Mouse (Mus musculus): Measurements from ENCODE around the gene Sh3gl1. TPM values are rescaled to one million over a fixed set of nuclear protein-coding genes. Genes with fewer than 3 reads are reported as not detected.
"Not testable (repeated sequence)": the region's sequence is repeated elsewhere in the genome, so short reads cannot be mapped to it uniquely, and the experiment has no call there.

The Sh3gl1 gene
- polyA plus RNA-seq, 1 experiment from 2014 or later: 105 TPM

DNA sequence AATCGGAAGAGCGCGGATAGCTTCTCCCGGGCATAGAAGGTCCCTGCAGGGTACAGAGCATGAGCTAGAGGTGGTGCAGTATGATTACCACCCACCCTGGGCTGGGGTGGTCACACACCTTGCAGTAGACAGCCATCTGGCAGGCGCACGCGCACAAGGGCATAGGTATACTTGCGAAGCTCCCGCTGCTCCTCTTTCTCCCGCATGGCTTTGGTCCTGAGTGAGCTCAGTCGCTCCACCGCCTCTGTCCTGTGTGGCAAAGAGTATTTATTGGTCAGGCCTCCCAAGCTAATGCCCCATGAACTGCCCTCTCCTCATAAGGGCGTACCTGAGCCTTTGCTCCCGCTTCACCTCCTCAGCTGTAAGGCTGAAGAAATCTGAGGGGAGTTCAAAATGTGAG, 32.6 kb upstream of the Sh3gl1 start:
- Histone ChIP-seq H3K4me2 (no peak overlapping the region), H3K4me3 (replicated peaks) (no peak overlapping the region), H3K27ac (replicated peaks) (no peak overlapping the region), H3K27me3 (replicated peaks) (no peaks in the 10 kb centered on the region), H3K36me3 (peaks cover 87% of the 10 kb centered on the region), H3K9ac (replicated peaks) (no peak overlapping the region), H3K4me1 (peaks cover 8% of the 10 kb centered on the region), H3K9me3 (replicated peaks) (no peaks in the 10 kb centered on the region)
- ATAC-seq (ENCODE audit: low FRiP score): no peak
- WGBS: 96% methylated on average over 14 of the region's 14 CpGs

DNA sequence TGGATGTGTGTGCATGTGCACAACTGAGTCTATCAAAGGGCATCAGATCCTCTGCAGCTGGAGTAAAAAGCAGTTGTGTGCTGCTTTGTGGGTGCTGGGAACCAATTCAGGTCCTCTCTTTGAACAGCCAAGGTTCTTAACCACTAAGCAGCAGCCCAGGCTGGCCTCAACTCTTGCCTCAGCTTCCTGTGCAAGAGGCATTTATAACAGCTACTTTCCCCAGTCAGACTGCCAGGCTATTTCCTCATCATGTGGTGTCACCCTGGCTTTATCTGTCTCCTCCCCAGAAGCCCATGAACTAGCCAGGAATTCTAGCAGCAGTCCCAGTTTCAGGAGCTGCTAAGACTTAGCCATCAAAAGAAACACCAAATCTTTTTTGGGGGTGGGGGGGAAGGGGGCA, 30.0 kb upstream of the Sh3gl1 start:
- ATAC-seq (ENCODE audit: low FRiP score): no peak
- Histone ChIP-seq H3K4me2 (no peak overlapping the region), H3K9me3 (replicated peaks) (no peaks in the 10 kb centered on the region), H3K4me3 (replicated peaks) (no peak overlapping the region), H3K27me3 (replicated peaks) (no peaks in the 10 kb centered on the region), H3K27ac (replicated peaks) (no peak overlapping the region), H3K36me3 (peaks cover 86% of the 10 kb centered on the region), H3K4me1 (no peaks in the 10 kb centered on the region), H3K9ac (replicated peaks) (no peak overlapping the region)

DNA sequence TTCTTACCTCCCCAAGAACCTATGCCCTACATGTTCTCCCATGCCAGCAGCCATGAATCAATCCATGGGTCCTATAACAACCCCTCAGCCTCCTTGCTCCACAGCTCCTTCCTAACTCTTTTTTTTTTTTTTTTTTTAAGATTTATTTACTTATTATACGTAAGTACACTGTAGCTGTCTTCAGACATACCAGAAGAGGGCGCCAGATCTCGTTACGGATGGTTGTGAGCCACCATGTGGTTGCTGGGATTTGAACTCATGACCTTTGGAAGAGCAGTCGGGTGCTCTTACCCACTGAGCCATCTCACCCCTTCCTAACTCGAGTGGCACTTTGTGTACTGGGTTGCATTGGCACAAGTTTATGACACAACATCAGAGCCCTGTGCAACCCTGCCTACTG, 29.3 kb upstream of the Sh3gl1 start:
- 80% methylated on average over 6 of the region's 6 CpGs for WGBS

DNA sequence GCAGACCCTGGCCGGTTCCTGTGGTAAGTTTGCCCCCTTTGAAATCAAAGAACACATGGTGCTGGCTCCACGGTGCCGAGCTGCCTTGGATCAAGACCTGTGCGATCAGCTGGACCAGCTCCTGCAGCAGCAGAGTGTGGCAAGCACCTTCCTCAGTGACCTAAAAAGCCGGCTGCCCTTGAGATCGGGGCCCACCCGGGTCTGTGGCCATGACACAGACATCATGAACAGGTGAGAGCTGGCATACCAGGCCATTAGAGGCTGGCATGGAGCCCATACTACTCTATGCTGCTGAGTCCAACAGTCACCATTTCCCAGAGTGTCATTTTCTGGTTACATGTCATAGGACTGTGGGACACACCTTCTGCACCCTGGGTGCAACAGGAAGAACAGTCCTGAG, 25.6 kb upstream of the Sh3gl1 start:
- H3K9me3 ChIP-seq (replicated peaks): no peaks in the 10 kb centered on the region

More for the DNA sequence above, 29.3 kb upstream of the Sh3gl1 start:
- H3K4me3 ChIP-seq (replicated peaks); H3K4me1 ChIP-seq; H3K9me3 ChIP-seq (replicated peaks); H3K27ac ChIP-seq (replicated peaks); H3K4me2 ChIP-seq; H3K9ac ChIP-seq (replicated peaks); H3K27me3 ChIP-seq (replicated peaks); ATAC-seq (ENCODE audit: low FRiP score): not testable (repeated sequence)
- H3K36me3 ChIP-seq: peaks cover 79% of the 10 kb centered on the region

DNA sequence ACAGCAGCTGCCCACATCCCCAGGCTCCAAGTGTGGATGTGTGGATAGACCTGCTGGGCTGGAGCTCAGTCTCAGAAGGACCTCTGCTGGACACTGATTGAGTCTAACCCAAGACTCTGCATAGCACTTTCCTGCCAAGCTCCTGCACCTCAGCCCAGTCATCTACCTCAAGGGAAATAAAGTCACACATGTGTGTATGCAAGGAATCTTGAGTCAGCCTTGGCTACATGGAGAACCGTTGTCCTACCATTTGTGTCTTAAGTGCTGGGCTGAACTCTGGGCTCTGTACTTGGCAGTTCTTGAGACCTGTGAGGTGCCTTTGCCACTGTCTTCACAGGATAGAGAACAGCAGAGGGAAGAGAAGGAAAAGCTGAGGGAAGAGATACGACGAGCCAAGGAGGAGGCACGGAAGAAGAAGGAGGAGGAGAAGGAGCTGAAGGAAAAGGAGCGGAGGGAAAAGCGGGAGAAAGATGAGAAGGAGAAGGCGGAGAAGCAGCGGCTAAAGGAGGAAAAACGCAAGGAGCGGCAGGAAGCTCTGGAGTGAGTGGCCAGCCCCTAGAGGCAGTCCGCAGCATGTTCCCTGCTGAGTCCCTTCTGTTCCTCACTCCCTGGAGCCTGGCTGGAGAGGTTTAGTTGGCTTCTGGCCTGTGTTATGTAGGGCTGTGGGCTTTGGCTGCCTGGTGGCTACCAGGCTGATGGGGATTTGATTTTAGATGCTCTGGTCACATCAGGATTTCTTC, 21.1 kb upstream of the Sh3gl1 start:
- H3K27ac ChIP-seq (replicated peaks): 0 out of 2 replicates have a peak overlapping the region, but pooled peaks have one; percentile 5
- peaks cover 11% of the 10 kb centered on the region; the same call in 1 of the 2 replicates for H3K36me3 ChIP-seq
- no peak overlapping the region for H3K9ac ChIP-seq (replicated peaks)
- WGBS: 86% methylated on average over 11 of the region's 11 CpGs
- H3K4me1 ChIP-seq: no peaks in the 10 kb centered on the region
- H3K4me2 ChIP-seq: no peak overlapping the region
- H3K27me3 ChIP-seq (replicated peaks): no peaks in the 10 kb centered on the region
- no peak for ATAC-seq (ENCODE audit: low FRiP score)
- no peaks in the 10 kb centered on the region for H3K9me3 ChIP-seq (replicated peaks)
- no peak overlapping the region for H3K4me3 ChIP-seq (replicated peaks)

More for the DNA sequence above, 25.6 kb upstream of the Sh3gl1 start:
- Histone ChIP-seq H3K4me1 (no peaks in the 10 kb centered on the region), H3K27ac (replicated peaks) (no peak overlapping the region), H3K4me3 (replicated peaks) (no peak overlapping the region), H3K9ac (replicated peaks) (no peak overlapping the region), H3K36me3 (peaks cover 47% of the 10 kb centered on the region), H3K27me3 (replicated peaks) (no peaks in the 10 kb centered on the region), H3K4me2 (no peak overlapping the region)
- 96% methylated on average over 7 of the region's 7 CpGs for WGBS
- no peak for ATAC-seq (ENCODE audit: low FRiP score)

DNA sequence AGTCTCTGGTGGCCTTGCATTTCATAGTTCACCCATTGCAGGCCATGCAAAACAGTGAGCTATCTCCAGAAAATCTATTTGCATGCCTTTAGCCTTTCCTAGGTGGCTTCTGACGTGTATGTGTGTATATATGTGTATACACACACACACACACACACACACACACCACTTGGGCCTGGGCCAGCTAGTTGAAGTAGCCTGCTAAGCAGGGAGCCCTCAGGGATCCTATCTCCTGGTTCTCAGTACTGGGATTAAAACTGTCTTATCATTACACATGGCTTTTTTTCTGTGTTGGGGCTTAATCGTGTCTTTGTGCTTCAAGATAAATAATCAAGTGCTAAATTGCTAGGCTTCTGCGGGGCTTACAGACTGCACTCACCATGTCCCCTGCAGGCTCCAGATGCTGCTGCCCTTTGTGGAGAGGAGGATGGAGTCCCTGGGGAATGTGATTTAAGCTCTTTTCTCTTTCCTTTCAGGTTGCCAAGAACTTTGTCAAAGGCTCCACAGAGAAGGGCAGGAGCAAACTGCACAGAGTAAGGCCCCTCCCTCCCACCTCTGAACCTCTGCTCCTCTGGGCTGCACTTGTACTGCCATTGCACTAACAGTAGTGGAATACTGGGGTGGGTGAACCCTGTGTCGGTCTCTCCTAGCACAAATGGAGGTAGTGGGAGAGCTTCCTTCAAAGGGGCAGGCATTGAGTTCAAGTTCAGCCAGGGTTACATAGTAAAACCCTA, 19.7 kb upstream of the Sh3gl1 start:
- ATAC-seq (ENCODE audit: low FRiP score): no peak
- no peak overlapping the region for H3K4me2 ChIP-seq
- no peaks in the 10 kb centered on the region for H3K4me1 ChIP-seq
- H3K36me3 ChIP-seq: peaks cover 5% of the 10 kb centered on the region; the same call in 1 of the 2 replicates
- WGBS: 63% methylated on average over 4 of the region's 4 CpGs
- H3K4me3 ChIP-seq (replicated peaks): no peak overlapping the region
- no peak overlapping the region for H3K9ac ChIP-seq (replicated peaks)
- no peaks in the 10 kb centered on the region for H3K27me3 ChIP-seq (replicated peaks)
- no peak overlapping the region for H3K27ac ChIP-seq (replicated peaks)
- H3K9me3 ChIP-seq (replicated peaks): no peaks in the 10 kb centered on the region

DNA sequence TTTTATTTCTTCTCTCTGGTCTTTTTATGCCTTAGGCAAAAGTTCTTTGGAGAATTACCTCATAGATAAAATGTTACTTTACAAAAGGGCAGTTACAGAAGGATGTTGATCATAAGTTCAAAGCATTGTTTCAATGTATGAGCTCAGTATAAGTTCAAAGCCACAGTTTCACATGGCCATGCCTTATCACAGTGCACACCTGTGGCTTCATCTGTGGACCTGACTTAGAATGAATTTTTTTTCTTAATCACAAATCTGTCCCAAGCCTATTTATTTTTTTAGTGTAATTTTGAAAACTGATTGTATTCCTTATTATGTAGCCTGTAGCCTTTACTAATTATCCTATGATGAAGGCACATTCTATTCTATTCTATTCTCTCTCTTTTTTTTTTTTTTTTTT, 18.5 kb upstream of the Sh3gl1 start:
- no peaks in the 10 kb centered on the region for H3K27me3 ChIP-seq (replicated peaks)
- H3K9me3 ChIP-seq (replicated peaks): no peaks in the 10 kb centered on the region
- H3K36me3 ChIP-seq: no peaks in the 10 kb centered on the region; the same call in 1 of the 2 replicates
- no peak overlapping the region for H3K9ac ChIP-seq (replicated peaks)
- no peak for ATAC-seq (ENCODE audit: low FRiP score)
- H3K4me3 ChIP-seq (replicated peaks): no peak overlapping the region
- no peak overlapping the region for H3K27ac ChIP-seq (replicated peaks)
- no peaks in the 10 kb centered on the region for H3K4me1 ChIP-seq
- H3K4me2 ChIP-seq: no peak overlapping the region

DNA sequence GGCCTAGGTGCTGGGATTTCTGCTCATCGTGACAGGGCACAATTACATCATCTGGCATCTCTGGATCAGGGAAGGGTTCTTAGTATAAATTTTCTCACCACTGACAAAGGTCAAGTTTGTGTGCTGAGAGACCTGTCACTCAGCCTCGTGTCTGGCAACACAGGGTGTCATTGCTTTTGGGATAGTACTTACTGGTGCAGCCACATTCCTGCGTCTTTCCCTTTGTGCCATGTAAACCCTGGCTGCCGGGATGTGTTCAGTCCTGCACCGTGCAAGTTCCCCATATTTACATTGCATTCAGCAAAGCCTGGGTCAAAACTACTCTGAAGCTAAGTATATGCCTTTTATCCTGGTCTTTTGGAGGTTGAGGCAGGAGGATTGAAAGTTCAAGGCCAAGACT, 14.9 kb upstream of the Sh3gl1 start:
- no peak overlapping the region for H3K27ac ChIP-seq (replicated peaks)
- no peaks in the 10 kb centered on the region; the same call in 1 of the 2 replicates for H3K36me3 ChIP-seq
- no peaks in the 10 kb centered on the region for H3K27me3 ChIP-seq (replicated peaks)
- no peak overlapping the region for H3K4me2 ChIP-seq
- H3K4me1 ChIP-seq: no peaks in the 10 kb centered on the region
- H3K9ac ChIP-seq (replicated peaks): no peak overlapping the region
- no peak overlapping the region for H3K4me3 ChIP-seq (replicated peaks)
- 95% methylated on average over 5 of the region's 5 CpGs for WGBS
- no peaks in the 10 kb centered on the region for H3K9me3 ChIP-seq (replicated peaks)
- no peak for ATAC-seq (ENCODE audit: low FRiP score)

DNA sequence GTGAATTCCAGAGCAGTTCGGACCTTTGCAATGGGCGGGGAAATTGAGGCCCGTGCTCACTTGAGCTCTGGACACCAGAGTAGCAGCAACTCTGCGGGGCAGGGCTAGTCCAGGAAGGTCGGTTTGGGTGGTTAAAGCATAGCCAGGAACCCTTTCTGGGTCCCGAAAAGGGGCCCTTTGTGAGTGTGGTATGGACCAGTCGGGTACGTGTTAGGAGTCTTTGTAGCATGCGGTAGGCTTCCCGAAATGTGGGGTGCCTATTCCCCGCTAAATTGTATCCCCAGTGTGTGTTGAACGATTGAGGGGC, 4.4 kb upstream of the Sh3gl1 start:
- no peaks in the 10 kb centered on the region for H3K9me3 ChIP-seq (replicated peaks)
- no peak overlapping the region for H3K27ac ChIP-seq (replicated peaks)
- H3K9ac ChIP-seq (replicated peaks): peak overlapping the region; percentile 63
- WGBS: 2% methylated on average over 12 of the region's 12 CpGs
- peak overlapping the region; percentile 70 for H3K4me3 ChIP-seq (replicated peaks)
- no peaks in the 10 kb centered on the region for H3K36me3 ChIP-seq
- no peak for ATAC-seq (ENCODE audit: low FRiP score)
- H3K4me2 ChIP-seq: peak overlapping the region; percentile 91
- H3K27me3 ChIP-seq (replicated peaks): no peaks in the 10 kb centered on the region
- H3K4me1 ChIP-seq: peaks cover 15% of the 10 kb centered on the region

DNA sequence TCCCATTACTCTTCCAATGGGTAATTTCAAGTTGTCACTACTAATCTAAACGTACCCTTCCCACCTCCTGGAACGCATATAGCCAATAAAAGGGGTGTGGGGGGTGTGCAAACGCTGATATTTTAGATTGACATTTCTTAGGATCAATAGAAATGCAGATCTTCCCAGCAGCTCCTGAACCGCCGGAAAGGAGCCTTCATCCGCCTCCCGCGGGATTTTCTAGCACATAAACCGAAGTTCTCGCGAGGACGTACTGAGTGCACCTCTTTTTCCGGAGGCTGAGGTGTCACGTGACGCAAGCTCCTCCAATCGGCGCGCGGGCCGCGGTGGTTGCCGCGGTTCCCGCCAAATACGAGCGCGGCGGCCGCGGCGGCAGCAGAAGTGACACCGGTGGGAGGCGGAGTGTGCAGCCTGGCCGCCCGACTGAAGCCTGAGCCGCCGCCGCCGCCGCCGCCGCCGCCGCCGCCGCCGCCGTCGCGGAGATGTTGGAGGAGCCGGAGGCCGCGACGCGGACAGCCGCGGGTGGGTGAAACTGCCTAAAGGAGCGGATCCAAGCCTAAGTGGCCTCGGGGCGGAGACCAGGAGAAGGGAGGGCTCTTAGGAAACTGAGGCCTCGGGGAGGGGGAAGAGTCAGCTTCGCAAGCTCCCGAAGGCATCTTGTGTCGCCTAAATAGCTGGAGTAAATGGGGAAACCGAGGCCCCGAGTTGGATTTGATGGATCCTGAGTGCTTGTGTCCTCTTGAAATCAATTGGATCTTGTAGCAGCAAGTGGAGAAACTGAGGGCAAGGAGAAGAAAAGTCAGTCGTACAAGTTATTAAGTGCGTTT, 3.8 kb upstream of the Sh3gl1 start, which contains the start of gene Chaf1a:
TSS of gene Chaf1a (plus strand) at position 410 of the 827 bp plus-strand sequence.
- WGBS: under 1% methylated on average over 68 of the region's 68 CpGs

DNA sequence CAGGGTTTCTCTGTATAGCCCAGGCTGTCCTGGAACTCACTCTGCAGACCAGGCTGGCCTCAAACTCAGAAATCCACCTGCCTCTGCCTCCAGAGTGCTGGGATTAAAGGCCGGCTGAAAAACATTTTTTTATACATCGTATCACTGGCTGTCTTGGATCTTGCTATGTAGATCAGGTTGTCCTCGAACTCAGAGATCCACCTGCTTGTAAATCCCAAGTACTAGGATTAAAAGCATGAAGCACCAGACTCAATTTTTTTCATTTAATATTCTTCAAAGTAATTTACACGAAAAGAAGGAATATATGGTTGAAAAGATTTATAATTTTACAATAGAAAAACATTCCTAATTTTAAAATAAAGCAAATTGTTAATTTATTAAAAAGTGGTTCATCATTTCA, 2.9 kb upstream of the Sh3gl1 start:
- no peaks in the 10 kb centered on the region for H3K27me3 ChIP-seq (replicated peaks)
- H3K27ac ChIP-seq (replicated peaks): peak overlapping the region; percentile 82; the same call in 1 of the 2 replicates

More for the DNA sequence above, 3.8 kb upstream of the Sh3gl1 start, which contains the start of gene Chaf1a:
- peak; percentile 81 for ATAC-seq (ENCODE audit: low FRiP score)
- no peaks in the 10 kb centered on the region for H3K36me3 ChIP-seq
- H3K27ac ChIP-seq (replicated peaks): peak within 1 kb of the TSS; percentile 82
- H3K4me3 ChIP-seq (replicated peaks): peak within 1 kb of the TSS; percentile 70
- H3K4me1 ChIP-seq: peaks cover 20% of the 10 kb centered on the region
- H3K27me3 ChIP-seq (replicated peaks): no peaks in the 10 kb centered on the region
- peak within 1 kb of the TSS; percentile 91 for H3K4me2 ChIP-seq
- no peaks in the 10 kb centered on the region for H3K9me3 ChIP-seq (replicated peaks)
- peak within 1 kb of the TSS; percentile 63 for H3K9ac ChIP-seq (replicated peaks)

More for the DNA sequence above, 2.9 kb upstream of the Sh3gl1 start:
- 87% methylated on average over 4 of the region's 4 CpGs for WGBS
- no peak for ATAC-seq (ENCODE audit: low FRiP score)
- H3K4me2 ChIP-seq: peak overlapping the region; percentile 91
- H3K9ac ChIP-seq (replicated peaks): no peak overlapping the region; the same call in 1 of the 2 replicates
- H3K9me3 ChIP-seq (replicated peaks): no peaks in the 10 kb centered on the region
- peaks cover 29% of the 10 kb centered on the region for H3K4me1 ChIP-seq
- peaks cover 6% of the 10 kb centered on the region for H3K36me3 ChIP-seq
- H3K4me3 ChIP-seq (replicated peaks): peak overlapping the region; percentile 70; the same call in 1 of the 2 replicates
